Mouse (Mus musculus) intestine, embryonic 14.5 days (tissue): Measurements from ENCODE around the gene Pls1. TPM values are rescaled to one million over a fixed set of nuclear protein-coding genes. Genes with fewer than 3 reads are reported as not detected.

Experiments used
- ATAC-seq: fragments of 200-750 bp; cut with Nextera tagmentation; replicated peaks from 2 replicates; pipeline ENCODE4 v1.8.0; 2017; ENCODE audit warnings: low read depth, moderate number of reproducible peaks, moderate TSS enrichment, moderate library complexity; ENCODE audit not compliant: low FRiP score, low TSS enrichment
- DNase-seq: peaks from one replicate; pipeline ENCODE4 v3.0.0-alpha.2; 2018; ENCODE audit warnings: low spot score
- H3K27ac ChIP-seq: fragments of 300-500 bp; sonication (generic); 2 replicates; pipeline ENCODE4 v1.5.1; 2014; ENCODE audit warnings: low read depth, mild to moderate bottlenecking, control low read depth
- H3K27me3 ChIP-seq: fragments of 300-500 bp; sonication (generic); replicated peaks from 2 replicates; pipeline ENCODE4 v1.6.1; 2014; ENCODE audit warnings: low read length, control low read depth; ENCODE audit not compliant: control insufficient read depth, insufficient read depth
- H3K36me3 ChIP-seq: fragments of 300-500 bp; sonication (generic); 2 replicates; pipeline ENCODE4 v1.6.1; 2014; ENCODE audit warnings: low read length, control low read depth; ENCODE audit not compliant: control insufficient read depth, insufficient read depth
- H3K4me1 ChIP-seq: fragments of 300-500 bp; sonication (generic); replicated peaks from 2 replicates; pipeline ENCODE4 v1.6.1; 2014; ENCODE audit warnings: low read length, control low read depth, mixed read lengths; ENCODE audit not compliant: control insufficient read depth, insufficient read depth
- H3K4me2 ChIP-seq: fragments of 300-500 bp; sonication (generic); 2 replicates; pipeline ENCODE4 v1.6.1; 2014; ENCODE audit warnings: low read length
- H3K4me3 ChIP-seq: fragments of 300-500 bp; sonication (generic); 2 replicates; pipeline ENCODE4 v1.5.1; 2014; ENCODE audit warnings: low read depth, low read length, control low read depth, mixed read lengths
- H3K9ac ChIP-seq: fragments of 300-500 bp; sonication (generic); 2 replicates; pipeline ENCODE4 v1.6.1; 2014; ENCODE audit warnings: mild to moderate bottlenecking, low read length
- H3K9me3 ChIP-seq: fragments of 300-500 bp; sonication (generic); 2 replicates; pipeline ENCODE4 v1.6.1; 2016; ENCODE audit warnings: low read length, control low read depth; ENCODE audit not compliant: control insufficient read depth
- WGBS: fragments of 180-500 bp; shearing (Covaris S2); extraction: QIAGEN DNeasy Blood & Tissue Kit; methylation state at CpG from one replicate; pipeline ENCODE4 v1.1.7; 2014; 5-methylcytosine and 5-hydroxymethylcytosine counted together
- polyA plus RNA-seq: library from polyadenylated mRNA; unstranded; fragments of >200 nt; fragmentation: Nextera tagmentation; extraction: Ambion mirVana; gene quantifications from 2 replicates; pipeline ENCODE4 v1.2.1, GENCODE M21; 2014

Pls1 gene
- polyA plus RNA-seq, 1 experiment from 2014 or later, result 26.1 TPM

- 82% methylated on average over 11 of the region's 11 CpGs for WGBS
- Histone ChIP-seq H3K4me3 (no peak overlapping the region), H3K27me3 (no peaks in the 10 kb centered on the region), H3K27ac (no peak overlapping the region), H3K36me3 (no peaks in the 10 kb centered on the region), H3K4me1 (no peaks in the 10 kb centered on the region), H3K9ac (no peak overlapping the region), H3K9me3 (no peaks in the 10 kb centered on the region), H3K4me2 (no peak overlapping the region)
- peak; percentile 44; the same call in 1 of the 2 replicates for ATAC-seq
- no peak for DNase-seq
Measured at GRCm38 (mm10) chr9:95815015-95815673, 30.0 kb downstream of the Pls1 start.

- no peaks in the 10 kb centered on the region for H3K27me3 ChIP-seq
- H3K4me3 ChIP-seq, result no peak overlapping the region
- no peak overlapping the region for H3K9ac ChIP-seq
- no peaks in the 10 kb centered on the region for H3K9me3 ChIP-seq
- 75% methylated on average over 20 of the region's 20 CpGs for WGBS
- no peak for ATAC-seq
- no peaks in the 10 kb centered on the region for H3K4me1 ChIP-seq
- DNase-seq, result no peak
- no peaks in the 10 kb centered on the region for H3K36me3 ChIP-seq
- no peak overlapping the region for H3K27ac ChIP-seq
- no peak overlapping the region for H3K4me2 ChIP-seq
Measured at GRCm38 (mm10) chr9:95813721-95814531, 31.2 kb downstream of the Pls1 start.

DNA sequence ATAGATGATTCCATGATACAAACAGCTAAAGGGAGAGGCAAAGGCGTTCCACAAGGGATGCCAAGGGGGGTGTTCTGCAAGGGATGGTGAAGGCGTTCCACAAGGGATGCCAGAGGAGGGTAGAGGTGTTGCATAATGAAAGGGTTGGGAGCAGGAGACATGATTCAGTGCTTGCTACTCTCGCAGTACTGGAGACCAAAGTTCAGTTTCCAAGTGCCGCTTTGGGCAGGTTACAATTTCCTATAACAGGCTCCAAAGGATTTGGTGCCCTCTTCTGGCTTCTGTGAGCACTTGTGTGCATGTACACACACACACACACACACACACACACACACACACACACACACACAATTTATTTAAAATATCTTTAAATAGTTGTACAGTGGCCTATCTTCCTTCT lies 33.3 kb downstream of the Pls1 start:
- no peaks in the 10 kb centered on the region for H3K36me3 ChIP-seq
- DNase-seq (no peak), ATAC-seq (no peak)
- no peaks in the 10 kb centered on the region for H3K27me3 ChIP-seq
- no peak overlapping the region for H3K4me2 ChIP-seq
- no peaks in the 10 kb centered on the region for H3K4me1 ChIP-seq
- no peak overlapping the region for H3K9ac ChIP-seq
- no peak overlapping the region for H3K27ac ChIP-seq
- WGBS, result 91% methylated on average over 4 of the region's 4 CpGs
- no peaks in the 10 kb centered on the region for H3K9me3 ChIP-seq
- H3K4me3 ChIP-seq, result no peak overlapping the region

DNA sequence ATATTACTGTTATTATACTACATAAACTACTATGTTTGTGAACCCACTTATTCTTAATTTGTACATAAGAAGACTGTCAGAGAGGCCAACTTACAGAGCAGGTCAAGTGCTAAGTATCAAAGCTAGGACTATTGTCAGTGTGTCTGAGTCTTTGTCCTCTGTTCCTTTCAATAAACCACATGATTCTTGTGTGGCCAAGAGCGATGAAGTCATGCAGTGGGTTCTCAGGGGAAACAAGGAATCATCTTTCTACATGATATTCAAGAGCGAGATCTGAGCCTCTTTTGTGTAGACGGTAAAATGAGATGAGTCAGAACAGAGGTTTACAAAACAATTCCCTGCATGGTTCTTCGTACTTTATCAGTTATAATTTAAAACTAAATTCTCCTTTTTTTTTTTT lies 35.5 kb downstream of the Pls1 start:
- H3K36me3 ChIP-seq, result no peaks in the 10 kb centered on the region
- ATAC-seq (no peak), DNase-seq (no peak)
- 80% methylated on average over 4 of the region's 4 CpGs for WGBS
- H3K9me3 ChIP-seq, result no peaks in the 10 kb centered on the region
- no peak overlapping the region for H3K27ac ChIP-seq
- H3K9ac ChIP-seq, result no peak overlapping the region
- H3K27me3 ChIP-seq, result no peaks in the 10 kb centered on the region
- H3K4me1 ChIP-seq, result no peaks in the 10 kb centered on the region
- H3K4me3 ChIP-seq, result no peak overlapping the region
- no peak overlapping the region for H3K4me2 ChIP-seq

DNA sequence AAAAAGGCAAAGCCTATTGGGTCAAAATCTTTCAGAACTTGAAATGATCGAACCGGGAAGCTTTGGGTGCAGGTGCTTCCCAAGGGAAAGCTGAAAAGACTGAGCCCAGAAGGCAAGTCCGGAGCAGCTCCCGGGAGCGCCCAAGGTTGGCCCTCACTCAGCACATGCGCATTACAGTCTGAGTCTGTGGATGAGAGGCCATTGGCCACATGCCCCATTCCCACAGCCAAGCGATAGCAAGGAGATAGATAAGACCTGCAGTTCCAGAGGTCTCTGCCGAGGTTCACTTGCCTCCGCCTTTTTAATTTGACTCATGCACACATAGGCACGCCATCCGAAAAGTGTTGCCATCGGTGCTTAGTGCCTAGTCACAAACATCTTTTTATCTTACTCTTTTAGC lies 39.7 kb downstream of the Pls1 start:
- H3K9me3 ChIP-seq, result no peaks in the 10 kb centered on the region
- no peaks in the 10 kb centered on the region for H3K27me3 ChIP-seq
- no peak overlapping the region for H3K4me2 ChIP-seq
- no peak overlapping the region for H3K27ac ChIP-seq
- no peak overlapping the region for H3K4me3 ChIP-seq
- ATAC-seq, result no peak
- no peak for DNase-seq
- WGBS, result 80% methylated on average over 12 of the region's 12 CpGs
- H3K36me3 ChIP-seq, result no peaks in the 10 kb centered on the region
- no peak overlapping the region for H3K9ac ChIP-seq
- H3K4me1 ChIP-seq, result 0 out of 2 replicates have a peak, but pooled peaks cover 6% of the 10 kb centered on the region

DNA sequence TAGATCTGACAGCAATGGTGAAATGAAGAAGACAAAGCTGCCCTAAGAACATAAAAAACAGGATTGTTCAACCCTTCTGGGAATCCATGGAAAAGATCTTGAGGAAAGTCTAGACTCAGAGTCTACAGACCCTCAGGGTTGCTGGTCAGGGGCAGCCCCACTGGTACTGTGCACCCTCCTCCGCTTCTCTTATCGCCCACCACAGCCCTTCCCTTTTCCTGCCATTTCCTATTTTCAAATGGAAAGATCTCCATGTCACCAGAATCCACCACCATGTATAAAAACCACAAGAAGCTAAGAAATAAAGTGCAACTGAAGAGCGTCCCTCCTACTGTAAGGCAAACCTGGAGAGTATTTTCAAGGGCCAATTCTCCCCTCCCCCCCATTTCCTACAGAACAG lies 41.3 kb downstream of the Pls1 start:
- H3K4me2 ChIP-seq, result no peak overlapping the region
- H3K27ac ChIP-seq, result no peak overlapping the region
- H3K4me1 ChIP-seq, result 0 out of 2 replicates have a peak, but pooled peaks cover 6% of the 10 kb centered on the region
- WGBS, result 96% methylated on average over 3 of the region's 3 CpGs
- no peaks in the 10 kb centered on the region for H3K9me3 ChIP-seq
- H3K9ac ChIP-seq, result no peak overlapping the region
- H3K27me3 ChIP-seq, result no peaks in the 10 kb centered on the region
- H3K36me3 ChIP-seq, result no peaks in the 10 kb centered on the region
- ATAC-seq (no peak), DNase-seq (no peak)
- H3K4me3 ChIP-seq, result no peak overlapping the region

GRCm38 (mm10) chr9:95801610-95802451 lies 43.3 kb downstream of the Pls1 start:
- 44% methylated on average over 10 of the region's 10 CpGs for WGBS
- no peak overlapping the region for H3K9ac ChIP-seq
- H3K36me3 ChIP-seq, result no peaks in the 10 kb centered on the region
- no peak overlapping the region for H3K4me3 ChIP-seq
- peak overlapping the region; percentile 70 for H3K27ac ChIP-seq
- no peaks in the 10 kb centered on the region for H3K9me3 ChIP-seq
- 0 out of 2 replicates have a peak, but pooled peaks cover 6% of the 10 kb centered on the region for H3K4me1 ChIP-seq
- H3K27me3 ChIP-seq, result no peaks in the 10 kb centered on the region
- H3K4me2 ChIP-seq, result no peak overlapping the region
- DNase-seq, result no peak
- peak; percentile 74 for ATAC-seq

- WGBS, result 90% methylated on average over 2 of the region's 2 CpGs
- Histone ChIP-seq H3K4me1 (0 out of 2 replicates have a peak, but pooled peaks cover 4% of the 10 kb centered on the region), H3K36me3 (no peaks in the 10 kb centered on the region), H3K4me2 (no peak overlapping the region), H3K9me3 (no peaks in the 10 kb centered on the region), H3K27ac (no peak overlapping the region), H3K9ac (no peak overlapping the region), H3K27me3 (no peaks in the 10 kb centered on the region), H3K4me3 (no peak overlapping the region)
- ATAC-seq (no peak), DNase-seq (no peak)
Measured at GRCm38 (mm10) chr9:95796323-95796722, 48.8 kb downstream of the Pls1 start.
